Mouse (Mus musculus): ENCODE results near the gene D430042O09Rik. TPM values are rescaled to one million over a fixed set of nuclear protein-coding genes. Genes with fewer than 3 reads are reported as not detected.

Gene D430042O09Rik
- 2.0 and 2.3 TPM in 2 replicates for polyA plus RNA-seq (2015; fragmentation: Nextera tagmentation; extraction: Ambion mirVana)

- H3K9ac ChIP-seq (ENCODE audit: low read depth, low read length), result peak within 1 kb of the TSS; percentile 90
- ATAC-seq (ENCODE audit: low read depth), result peak; percentile 98
- peak within 1 kb of the TSS; percentile 94 for H3K4me3 ChIP-seq (ENCODE audit: low read depth, low read length)
- peaks cover 6% of the 10 kb centered on the region for H3K36me3 ChIP-seq (ENCODE audit: control insufficient read depth, insufficient read depth)
- H3K4me1 ChIP-seq (ENCODE audit: control insufficient read depth, low read depth, low read length), result peaks cover 31% of the 10 kb centered on the region
- 0% methylated on average over 45 of the region's 45 CpGs for WGBS (ENCODE audit: insufficient replicate concordance)
- H3K27me3 ChIP-seq (ENCODE audit: control insufficient read depth, insufficient read depth, low read depth, low read length), result no peaks in the 10 kb centered on the region
- H3K4me2 ChIP-seq (ENCODE audit: low read depth, low read length), result peak within 1 kb of the TSS; percentile 96
- H3K27ac ChIP-seq (ENCODE audit: low read length), result peak within 1 kb of the TSS; percentile 88
- H3K9me3 ChIP-seq (replicated peaks; ENCODE audit: control insufficient read depth, low read length), result no peaks in the 10 kb centered on the region
Measured at GRCm38 (mm10) chr7:125707593-125708022, at the start of gene D430042O09Rik, which contains the start of gene Gtf3c1. TSS of gene D430042O09Rik (plus strand) at chr7:125707888. TSS of gene Gtf3c1 (minus strand) at chr7:125707780.

GRCm38 (mm10) chr7:125663654-125664053 lies 44.0 kb upstream of the D430042O09Rik start:
- Histone ChIP-seq H3K36me3 (ENCODE audit: control insufficient read depth, insufficient read depth) (peaks cover 15% of the 10 kb centered on the region), H3K27me3 (ENCODE audit: control insufficient read depth, insufficient read depth, low read depth, low read length) (no peaks in the 10 kb centered on the region), H3K4me1 (ENCODE audit: control insufficient read depth, low read depth, low read length) (no peaks in the 10 kb centered on the region), H3K4me2 (ENCODE audit: low read depth, low read length) (no peak overlapping the region), H3K9me3 (replicated peaks; ENCODE audit: control insufficient read depth, low read length) (no peaks in the 10 kb centered on the region), H3K9ac (ENCODE audit: low read depth, low read length) (no peak overlapping the region), H3K27ac (ENCODE audit: low read length) (no peak overlapping the region), H3K4me3 (ENCODE audit: low read depth, low read length) (no peak overlapping the region)
- 79% methylated on average over 3 of the region's 3 CpGs for WGBS (ENCODE audit: insufficient replicate concordance)
- ATAC-seq (ENCODE audit: low read depth), result no peak

GRCm38 (mm10) chr7:125670865-125671264 lies 36.8 kb upstream of the D430042O09Rik start:
- H3K27me3 ChIP-seq (ENCODE audit: control insufficient read depth, insufficient read depth, low read depth, low read length), result no peaks in the 10 kb centered on the region
- no peaks in the 10 kb centered on the region for H3K9me3 ChIP-seq (replicated peaks; ENCODE audit: control insufficient read depth, low read length)
- H3K27ac ChIP-seq (ENCODE audit: low read length), result no peak overlapping the region
- 37% methylated on average over 6 of the region's 6 CpGs for WGBS (ENCODE audit: insufficient replicate concordance)
- H3K9ac ChIP-seq (ENCODE audit: low read depth, low read length), result no peak overlapping the region
- H3K36me3 ChIP-seq (ENCODE audit: control insufficient read depth, insufficient read depth), result peaks cover 61% of the 10 kb centered on the region
- peak overlapping the region; percentile 19; the same call in 1 of the 2 replicates for H3K4me2 ChIP-seq (ENCODE audit: low read depth, low read length)
- H3K4me1 ChIP-seq (ENCODE audit: control insufficient read depth, low read depth, low read length), result peaks cover 15% of the 10 kb centered on the region
- H3K4me3 ChIP-seq (ENCODE audit: low read depth, low read length), result no peak overlapping the region
- peak; percentile 80 for ATAC-seq (ENCODE audit: low read depth)

GRCm38 (mm10) chr7:125671396-125671795 lies 36.3 kb upstream of the D430042O09Rik start:
- peaks cover 15% of the 10 kb centered on the region for H3K4me1 ChIP-seq (ENCODE audit: control insufficient read depth, low read depth, low read length)
- no peak overlapping the region for H3K9ac ChIP-seq (ENCODE audit: low read depth, low read length)
- no peak overlapping the region for H3K27ac ChIP-seq (ENCODE audit: low read length)
- 44% methylated on average over 8 of the region's 8 CpGs for WGBS (ENCODE audit: insufficient replicate concordance)
- H3K9me3 ChIP-seq (replicated peaks; ENCODE audit: control insufficient read depth, low read length), result no peaks in the 10 kb centered on the region
- H3K36me3 ChIP-seq (ENCODE audit: control insufficient read depth, insufficient read depth), result peaks cover 66% of the 10 kb centered on the region
- H3K27me3 ChIP-seq (ENCODE audit: control insufficient read depth, insufficient read depth, low read depth, low read length), result no peaks in the 10 kb centered on the region
- ATAC-seq (ENCODE audit: low read depth), result peak; percentile 57
- peak overlapping the region; percentile 19; the same call in 1 of the 2 replicates for H3K4me2 ChIP-seq (ENCODE audit: low read depth, low read length)
- H3K4me3 ChIP-seq (ENCODE audit: low read depth, low read length), result no peak overlapping the region

- Histone ChIP-seq H3K4me1 (ENCODE audit: control insufficient read depth, low read depth, low read length) (peaks cover 15% of the 10 kb centered on the region), H3K27me3 (ENCODE audit: control insufficient read depth, insufficient read depth, low read depth, low read length) (no peaks in the 10 kb centered on the region), H3K27ac (ENCODE audit: low read length) (no peak overlapping the region), H3K4me2 (ENCODE audit: low read depth, low read length) (no peak overlapping the region), H3K9ac (ENCODE audit: low read depth, low read length) (no peak overlapping the region), H3K36me3 (ENCODE audit: control insufficient read depth, insufficient read depth) (peaks cover 66% of the 10 kb centered on the region), H3K4me3 (ENCODE audit: low read depth, low read length) (no peak overlapping the region), H3K9me3 (replicated peaks; ENCODE audit: control insufficient read depth, low read length) (no peaks in the 10 kb centered on the region)
- ATAC-seq (ENCODE audit: low read depth), result no peak
- 50% methylated on average over 2 of the region's 2 CpGs for WGBS (ENCODE audit: insufficient replicate concordance)
Measured at GRCm38 (mm10) chr7:125674916-125675315, 32.8 kb upstream of the D430042O09Rik start.

GRCm38 (mm10) chr7:125678756-125679155 lies 28.9 kb upstream of the D430042O09Rik start:
- WGBS (ENCODE audit: insufficient replicate concordance), result 85% methylated on average over 8 of the region's 8 CpGs
- H3K27ac ChIP-seq (ENCODE audit: low read length), result no peak overlapping the region

GRCm38 (mm10) chr7:125679936-125680335 lies 27.8 kb upstream of the D430042O09Rik start:
- peaks cover 39% of the 10 kb centered on the region for H3K36me3 ChIP-seq (ENCODE audit: control insufficient read depth, insufficient read depth)
- H3K4me2 ChIP-seq (ENCODE audit: low read depth, low read length), result no peak overlapping the region
- no peak for ATAC-seq (ENCODE audit: low read depth)
- H3K9ac ChIP-seq (ENCODE audit: low read depth, low read length), result no peak overlapping the region
- no peaks in the 10 kb centered on the region for H3K9me3 ChIP-seq (replicated peaks; ENCODE audit: control insufficient read depth, low read length)
- H3K4me3 ChIP-seq (ENCODE audit: low read depth, low read length), result no peak overlapping the region
- no peaks in the 10 kb centered on the region for H3K4me1 ChIP-seq (ENCODE audit: control insufficient read depth, low read depth, low read length)
- WGBS (ENCODE audit: insufficient replicate concordance), result 69% methylated on average over 9 of the region's 9 CpGs
- no peaks in the 10 kb centered on the region for H3K27me3 ChIP-seq (ENCODE audit: control insufficient read depth, insufficient read depth, low read depth, low read length)
- H3K27ac ChIP-seq (ENCODE audit: low read length), result no peak overlapping the region

More at GRCm38 (mm10) chr7:125678756-125679155, 28.9 kb upstream of the D430042O09Rik start:
- H3K4me2 ChIP-seq (ENCODE audit: low read depth, low read length), result no peak overlapping the region
- H3K9ac ChIP-seq (ENCODE audit: low read depth, low read length), result no peak overlapping the region
- H3K4me1 ChIP-seq (ENCODE audit: control insufficient read depth, low read depth, low read length), result no peaks in the 10 kb centered on the region
- peaks cover 49% of the 10 kb centered on the region for H3K36me3 ChIP-seq (ENCODE audit: control insufficient read depth, insufficient read depth)
- no peaks in the 10 kb centered on the region for H3K27me3 ChIP-seq (ENCODE audit: control insufficient read depth, insufficient read depth, low read depth, low read length)
- H3K9me3 ChIP-seq (replicated peaks; ENCODE audit: control insufficient read depth, low read length), result no peaks in the 10 kb centered on the region
- no peak overlapping the region for H3K4me3 ChIP-seq (ENCODE audit: low read depth, low read length)
- no peak for ATAC-seq (ENCODE audit: low read depth)

- Histone ChIP-seq H3K4me1 (ENCODE audit: control insufficient read depth, low read depth, low read length) (no peaks in the 10 kb centered on the region), H3K27me3 (ENCODE audit: control insufficient read depth, insufficient read depth, low read depth, low read length) (no peaks in the 10 kb centered on the region), H3K4me2 (ENCODE audit: low read depth, low read length) (no peak overlapping the region), H3K36me3 (ENCODE audit: control insufficient read depth, insufficient read depth) (peaks cover 30% of the 10 kb centered on the region), H3K9ac (ENCODE audit: low read depth, low read length) (no peak overlapping the region), H3K27ac (ENCODE audit: low read length) (no peak overlapping the region), H3K9me3 (replicated peaks; ENCODE audit: control insufficient read depth, low read length) (no peaks in the 10 kb centered on the region), H3K4me3 (ENCODE audit: low read depth, low read length) (no peak overlapping the region)
- WGBS (ENCODE audit: insufficient replicate concordance), result 84% methylated on average over 4 of the region's 4 CpGs
- no peak for ATAC-seq (ENCODE audit: low read depth)
Measured at GRCm38 (mm10) chr7:125690516-125690915, 17.2 kb upstream of the D430042O09Rik start.

GRCm38 (mm10) chr7:125694056-125694455 lies 13.6 kb upstream of the D430042O09Rik start:
- H3K27ac ChIP-seq (ENCODE audit: low read length), result no peak overlapping the region
- H3K27me3 ChIP-seq (ENCODE audit: control insufficient read depth, insufficient read depth, low read depth, low read length), result no peaks in the 10 kb centered on the region
- H3K4me3 ChIP-seq (ENCODE audit: low read depth, low read length), result no peak overlapping the region
- 0 out of 2 replicates have a peak, but pooled peaks cover 3% of the 10 kb centered on the region for H3K9me3 ChIP-seq (replicated peaks; ENCODE audit: control insufficient read depth, low read length)
- H3K9ac ChIP-seq (ENCODE audit: low read depth, low read length), result no peak overlapping the region
- H3K36me3 ChIP-seq (ENCODE audit: control insufficient read depth, insufficient read depth), result peaks cover 63% of the 10 kb centered on the region
- ATAC-seq (ENCODE audit: low read depth), result no peak
- no peak overlapping the region for H3K4me2 ChIP-seq (ENCODE audit: low read depth, low read length)
- WGBS (ENCODE audit: insufficient replicate concordance), result 76% methylated on average over 5 of the region's 5 CpGs
- no peaks in the 10 kb centered on the region for H3K4me1 ChIP-seq (ENCODE audit: control insufficient read depth, low read depth, low read length)
